Mouse (Mus musculus) kidney, embryonic 15.5 days (tissue): ENCODE measurements at regions not wholly inside any gene's neighbourhood (a gene's known extent, or its start where the extent isn't known, plus 50 kb on each side); places are given as distances from the start of the nearest gene placed in this dataset.
A peak's percentile ranks its signal among the peaks of the same experiment; 100 is the strongest.
"Not testable (repeated sequence)": the region's sequence is repeated elsewhere in the genome, so short reads cannot be mapped to it uniquely, and the experiment has no call there.

ENCODE experiments used
- ATAC-seq: fragments of 200-750 bp; cut with Nextera tagmentation; replicated peaks from 2 replicates; pipeline ENCODE4 v1.8.0; 2017; ENCODE audit warnings: moderate TSS enrichment; ENCODE audit not compliant: low FRiP score
- H3K27ac ChIP-seq: fragments of 300-500 bp; sonication (generic); 2 replicates; pipeline ENCODE4 v1.5.1; 2015; ENCODE audit warnings: mild to moderate bottlenecking, inconsistent platforms
- H3K27me3 ChIP-seq: fragments of 300-500 bp; sonication (generic); 2 replicates; pipeline ENCODE4 v1.6.1; 2015; ENCODE audit warnings: inconsistent platforms
- H3K36me3 ChIP-seq: fragments of 300-500 bp; sonication (generic); 2 replicates; pipeline ENCODE4 v1.6.1; 2015; ENCODE audit warnings: inconsistent platforms
- H3K4me1 ChIP-seq: fragments of 300-500 bp; sonication (generic); 2 replicates; pipeline ENCODE4 v1.6.1; 2015; ENCODE audit warnings: inconsistent platforms
- H3K4me2 ChIP-seq: fragments of 300-500 bp; sonication (generic); 2 replicates; pipeline ENCODE4 v1.6.1; 2015; ENCODE audit warnings: moderate library complexity, mild to moderate bottlenecking, inconsistent platforms
- H3K4me3 ChIP-seq: fragments of 300-500 bp; sonication (generic); replicated peaks from 2 replicates; pipeline ENCODE4 v1.5.1; 2015; ENCODE audit warnings: mild to moderate bottlenecking, inconsistent platforms
- H3K9ac ChIP-seq: fragments of 300-500 bp; sonication (generic); 2 replicates; pipeline ENCODE4 v1.6.1; 2015; ENCODE audit warnings: mild to moderate bottlenecking, inconsistent platforms
- H3K9me3 ChIP-seq: fragments of 300-500 bp; sonication (generic); replicated peaks from 2 replicates; pipeline ENCODE4 v1.6.1; 2016; ENCODE audit warnings: inconsistent platforms
- WGBS: fragments of 180-500 bp; shearing (Covaris S2); methylation state at CpG from one replicate; pipeline ENCODE4 v1.1.7; 2015; ENCODE audit warnings: mixed read lengths; 5-methylcytosine and 5-hydroxymethylcytosine counted together

DNA sequence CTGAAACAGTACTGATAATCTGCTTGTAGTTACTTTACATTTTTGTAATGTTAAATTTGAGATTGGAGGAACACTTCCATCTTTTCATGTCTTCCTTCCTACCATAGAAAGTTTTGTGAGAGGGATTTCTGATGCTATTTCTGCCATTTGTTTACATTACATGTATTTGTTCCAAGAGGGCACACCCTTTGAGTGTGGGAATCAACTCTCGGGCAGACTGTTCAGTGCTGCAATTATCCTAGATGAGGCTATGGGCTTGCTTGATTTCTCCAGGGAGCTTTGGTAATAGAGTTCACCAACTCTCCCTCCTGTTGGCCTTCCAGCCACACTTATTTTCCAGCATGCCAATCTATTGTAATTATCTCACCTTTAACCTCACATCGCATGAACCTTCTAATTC lies 52.4 kb downstream of the Gm13691 start:
- no peak overlapping the region for H3K4me2 ChIP-seq
- no peaks in the 10 kb centered on the region for H3K36me3 ChIP-seq
- H3K27me3 ChIP-seq: no peaks in the 10 kb centered on the region
- H3K4me3 ChIP-seq: no peak overlapping the region
- 58% methylated on average over 2 of the region's 2 CpGs for WGBS
- no peak for ATAC-seq
- no peaks in the 10 kb centered on the region for H3K9me3 ChIP-seq
- H3K4me1 ChIP-seq: no peaks in the 10 kb centered on the region
- H3K9ac ChIP-seq: no peak overlapping the region
- H3K27ac ChIP-seq: no peak overlapping the region

DNA sequence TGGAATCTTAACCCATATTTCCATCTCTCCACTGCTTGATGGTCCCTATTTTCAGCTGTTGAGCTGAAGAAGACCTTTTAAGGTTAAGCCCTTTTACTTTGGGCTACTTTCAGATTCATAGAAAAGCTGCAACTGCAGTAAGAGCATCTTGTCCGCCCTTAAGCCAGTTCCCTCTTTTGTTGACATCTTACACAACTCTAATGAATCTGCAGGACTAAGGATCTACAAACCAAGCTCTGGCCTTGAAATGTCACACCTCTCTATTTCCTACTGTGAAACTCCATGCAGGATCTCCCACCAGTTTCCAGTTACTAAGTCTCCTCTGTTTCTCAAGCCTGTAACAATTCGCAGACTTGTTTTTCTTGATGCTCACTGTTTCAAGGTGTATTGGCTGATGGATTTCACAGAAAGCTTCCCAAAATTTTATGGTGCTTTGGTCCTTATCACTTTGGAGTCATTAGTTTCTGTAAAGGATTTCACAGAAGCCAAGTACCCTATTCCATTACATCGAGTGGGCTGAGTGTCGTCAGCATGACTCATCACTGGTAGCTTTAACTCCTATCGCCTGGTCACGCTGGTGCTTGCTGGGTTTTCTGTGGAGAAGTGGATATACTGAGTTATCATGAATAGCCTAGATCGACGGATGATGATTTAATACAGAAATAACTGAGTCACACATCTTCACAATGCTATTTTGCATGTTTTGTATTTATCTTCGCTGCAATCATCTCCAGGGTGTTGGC lies 58.2 kb downstream of the Gm13691 start:
- no peak overlapping the region for H3K4me3 ChIP-seq
- no peak overlapping the region for H3K27ac ChIP-seq
- no peaks in the 10 kb centered on the region for H3K36me3 ChIP-seq
- no peak for ATAC-seq
- no peaks in the 10 kb centered on the region for H3K4me1 ChIP-seq
- no peaks in the 10 kb centered on the region for H3K27me3 ChIP-seq
- no peaks in the 10 kb centered on the region for H3K9me3 ChIP-seq
- 85% methylated on average over 9 of the region's 9 CpGs for WGBS
- H3K4me2 ChIP-seq: no peak overlapping the region
- H3K9ac ChIP-seq: no peak overlapping the region

DNA sequence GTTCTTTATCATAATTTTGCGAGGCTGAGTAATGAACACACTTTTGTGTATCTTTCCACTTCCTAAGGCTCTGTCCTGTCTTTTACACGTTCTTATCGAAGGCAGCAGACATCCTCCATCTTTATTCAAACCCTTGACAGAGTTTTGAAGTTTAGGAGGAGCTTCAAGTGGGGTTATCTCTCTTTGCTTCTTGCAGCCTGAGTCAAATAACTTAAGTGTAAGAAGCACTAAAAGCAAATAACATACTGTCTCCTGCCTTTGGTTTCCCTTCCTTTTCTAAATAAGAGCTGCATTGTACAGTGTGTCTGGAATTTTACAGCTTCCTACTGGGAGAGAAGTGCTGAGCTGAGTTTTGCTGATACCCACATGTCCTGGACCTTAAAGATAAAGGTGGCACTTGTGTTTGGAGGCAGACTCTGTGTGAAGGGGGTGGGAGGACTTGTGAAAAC lies 61.6 kb downstream of the Gm13691 start:
- WGBS: 64% methylated on average over 3 of the region's 3 CpGs
- Histone ChIP-seq H3K4me2 (no peak overlapping the region), H3K9me3 (no peaks in the 10 kb centered on the region), H3K27ac (peak overlapping the region; percentile 32; the same call in 1 of the 2 replicates), H3K36me3 (no peaks in the 10 kb centered on the region), H3K4me1 (no peaks in the 10 kb centered on the region), H3K9ac (no peak overlapping the region), H3K27me3 (no peaks in the 10 kb centered on the region), H3K4me3 (no peak overlapping the region)
- ATAC-seq: peak; percentile 85

DNA sequence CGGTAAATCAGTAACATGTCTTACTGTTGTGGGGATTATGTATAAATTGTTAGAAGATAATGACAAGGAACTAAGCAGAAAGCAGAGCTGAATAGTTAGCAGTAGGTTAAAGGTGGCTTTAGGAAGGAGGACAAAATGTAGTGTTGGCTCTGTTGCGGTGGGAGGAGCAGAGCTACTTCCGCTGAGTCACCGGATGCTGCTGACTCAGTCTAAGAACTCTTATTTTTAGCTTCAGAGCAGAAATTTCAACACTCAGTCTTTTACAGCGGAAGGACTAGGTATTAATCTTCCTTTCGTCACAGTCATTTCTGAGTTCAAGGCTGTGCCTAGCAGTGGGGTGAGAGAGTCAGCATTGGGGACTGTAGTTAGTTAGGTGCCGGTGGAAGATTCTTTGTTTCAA lies 68.9 kb downstream of the Gm13691 start:
- no peak overlapping the region for H3K9ac ChIP-seq
- ATAC-seq: 0 out of 2 replicates have a peak, but pooled peaks have one; percentile 46
- H3K4me1 ChIP-seq: no peaks in the 10 kb centered on the region
- H3K27ac ChIP-seq: no peak overlapping the region
- H3K4me3 ChIP-seq: no peak overlapping the region
- H3K36me3 ChIP-seq: no peaks in the 10 kb centered on the region
- no peak overlapping the region for H3K4me2 ChIP-seq
- no peaks in the 10 kb centered on the region for H3K9me3 ChIP-seq
- H3K27me3 ChIP-seq: no peaks in the 10 kb centered on the region
- 77% methylated on average over 7 of the region's 7 CpGs for WGBS

DNA sequence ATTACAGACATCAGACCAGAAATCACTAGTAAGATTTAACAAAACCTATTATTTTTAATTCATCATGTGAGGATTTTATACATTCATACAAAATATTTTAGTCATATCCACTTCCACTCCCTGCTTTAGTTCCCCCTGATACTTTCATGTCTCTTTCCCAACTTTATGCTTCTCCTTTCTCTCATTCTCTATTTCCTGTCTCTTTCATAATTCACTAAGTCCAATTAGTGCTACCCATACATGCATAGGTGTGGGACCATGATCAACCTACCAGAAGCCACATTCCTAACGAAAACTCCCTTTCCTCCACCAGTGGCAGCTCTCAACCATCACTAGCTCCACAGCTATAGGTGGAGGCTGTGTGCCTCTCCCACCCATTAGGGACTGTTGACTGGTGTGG lies 70.9 kb downstream of the Gm13691 start:
- no peaks in the 10 kb centered on the region for H3K27me3 ChIP-seq
- 82% methylated on average over 1 of the region's 1 CpGs for WGBS

DNA sequence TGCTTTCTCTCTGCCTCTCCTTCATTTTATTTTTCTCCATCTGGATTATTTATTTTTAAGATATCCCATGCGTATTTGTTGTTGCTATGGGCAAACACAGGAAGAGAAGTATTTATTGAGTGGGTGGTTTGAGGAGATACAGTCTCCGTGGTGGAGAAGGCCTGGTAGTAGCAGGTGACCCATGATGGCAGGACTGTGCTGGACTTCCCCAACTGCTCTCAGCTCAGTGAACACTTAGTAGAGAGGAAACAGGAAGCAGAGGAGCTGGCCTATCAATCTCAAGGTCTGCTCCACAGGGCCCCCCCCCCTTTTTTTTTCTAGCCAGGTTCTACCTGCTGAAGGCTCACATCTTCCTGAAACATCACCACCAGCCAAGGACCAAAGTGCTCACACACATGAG lies 74.0 kb downstream of the Gm13691 start:
- WGBS: 69% methylated on average over 2 of the region's 2 CpGs
- Histone ChIP-seq H3K4me2 (no peak overlapping the region), H3K4me3 (no peak overlapping the region), H3K9me3 (no peaks in the 10 kb centered on the region), H3K4me1 (no peaks in the 10 kb centered on the region), H3K27ac (no peak overlapping the region), H3K36me3 (no peaks in the 10 kb centered on the region), H3K9ac (no peak overlapping the region), H3K27me3 (no peaks in the 10 kb centered on the region)
- ATAC-seq: no peak

More for the DNA sequence above, 70.9 kb downstream of the Gm13691 start:
- H3K27ac ChIP-seq: no peak overlapping the region
- no peak overlapping the region for H3K4me2 ChIP-seq
- ATAC-seq: no peak
- no peaks in the 10 kb centered on the region for H3K9me3 ChIP-seq
- H3K9ac ChIP-seq: no peak overlapping the region
- H3K4me1 ChIP-seq: no peaks in the 10 kb centered on the region
- H3K4me3 ChIP-seq: no peak overlapping the region
- no peaks in the 10 kb centered on the region for H3K36me3 ChIP-seq

DNA sequence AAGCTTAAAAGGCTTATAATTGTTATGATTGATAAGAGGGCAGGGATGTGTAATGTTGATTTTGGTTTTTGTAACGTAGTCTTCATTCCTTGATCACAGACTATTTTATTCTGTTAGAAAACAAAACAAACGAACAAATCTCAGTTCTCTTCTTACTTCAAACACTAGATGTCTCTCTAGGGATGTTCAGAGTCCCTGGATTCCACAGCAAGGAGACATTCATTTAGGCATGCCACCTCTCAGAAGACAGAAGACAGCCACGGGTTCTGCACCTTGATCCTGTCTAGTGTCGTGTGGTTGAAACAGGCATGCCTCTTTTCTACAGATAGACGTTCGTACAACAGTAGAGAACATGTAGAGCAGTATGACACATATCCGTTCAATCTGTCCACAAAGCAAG lies 74.7 kb downstream of the Gm13691 start:
- Histone ChIP-seq H3K9me3 (no peaks in the 10 kb centered on the region), H3K27me3 (no peaks in the 10 kb centered on the region), H3K9ac (no peak overlapping the region), H3K4me1 (no peaks in the 10 kb centered on the region), H3K4me3 (no peak overlapping the region), H3K27ac (no peak overlapping the region), H3K36me3 (no peaks in the 10 kb centered on the region), H3K4me2 (no peak overlapping the region)
- 51% methylated on average over 7 of the region's 7 CpGs for WGBS
- ATAC-seq: no peak

DNA sequence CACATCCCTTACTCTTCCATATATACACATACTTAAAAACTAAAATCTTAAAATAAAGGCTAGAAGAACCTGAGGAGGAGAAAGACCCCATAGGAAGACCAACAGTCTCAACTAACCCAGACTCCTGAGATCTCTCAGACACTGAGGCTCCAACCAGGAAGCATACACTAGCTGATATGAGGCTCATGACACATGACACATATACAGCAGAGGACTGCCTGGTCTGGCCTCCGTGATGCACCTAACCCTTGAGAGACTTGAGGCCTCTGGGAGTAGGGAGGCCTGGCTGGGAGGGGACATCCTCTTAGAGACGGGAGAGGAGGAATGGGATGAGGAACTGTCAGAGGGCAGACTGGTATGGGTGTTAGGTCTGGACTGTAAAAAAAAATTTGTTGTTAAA lies 75.4 kb downstream of the Gm13691 start:
- Histone ChIP-seq H3K27me3 (no peaks in the 10 kb centered on the region), H3K36me3 (no peaks in the 10 kb centered on the region), H3K9me3 (no peaks in the 10 kb centered on the region), H3K9ac (no peak overlapping the region), H3K4me1 (no peaks in the 10 kb centered on the region), H3K4me2 (no peak overlapping the region), H3K4me3 (no peak overlapping the region), H3K27ac (no peak overlapping the region)
- ATAC-seq: no peak
- WGBS: 78% methylated on average over 2 of the region's 2 CpGs

DNA sequence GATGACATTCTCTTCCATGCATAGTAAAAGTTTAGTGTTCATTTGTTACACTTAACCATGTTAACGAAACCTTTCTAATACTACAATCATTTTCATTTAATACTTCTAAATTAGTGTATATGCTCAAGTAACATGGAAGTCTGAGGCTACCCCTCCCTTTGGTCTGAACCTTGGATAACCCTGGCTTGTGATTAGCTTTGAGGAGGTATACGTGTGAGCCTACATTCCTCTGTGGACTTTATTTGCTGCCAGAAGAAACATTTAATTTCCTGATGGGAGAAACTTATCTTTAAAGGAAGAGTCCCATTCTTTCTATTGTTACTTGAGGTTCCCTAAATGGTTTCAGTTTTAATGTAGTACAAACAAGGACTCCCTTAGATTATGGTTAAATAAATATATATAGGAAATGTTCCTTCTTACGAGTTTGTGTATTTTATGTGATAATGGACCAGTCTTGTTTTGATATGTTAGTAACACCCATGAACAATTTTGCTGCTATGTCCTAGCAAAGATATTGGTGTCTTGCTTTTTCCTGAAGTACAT lies 75.9 kb downstream of the Gm13691 start:
- no peak overlapping the region for H3K4me3 ChIP-seq
- 75% methylated on average over 3 of the region's 3 CpGs for WGBS

DNA sequence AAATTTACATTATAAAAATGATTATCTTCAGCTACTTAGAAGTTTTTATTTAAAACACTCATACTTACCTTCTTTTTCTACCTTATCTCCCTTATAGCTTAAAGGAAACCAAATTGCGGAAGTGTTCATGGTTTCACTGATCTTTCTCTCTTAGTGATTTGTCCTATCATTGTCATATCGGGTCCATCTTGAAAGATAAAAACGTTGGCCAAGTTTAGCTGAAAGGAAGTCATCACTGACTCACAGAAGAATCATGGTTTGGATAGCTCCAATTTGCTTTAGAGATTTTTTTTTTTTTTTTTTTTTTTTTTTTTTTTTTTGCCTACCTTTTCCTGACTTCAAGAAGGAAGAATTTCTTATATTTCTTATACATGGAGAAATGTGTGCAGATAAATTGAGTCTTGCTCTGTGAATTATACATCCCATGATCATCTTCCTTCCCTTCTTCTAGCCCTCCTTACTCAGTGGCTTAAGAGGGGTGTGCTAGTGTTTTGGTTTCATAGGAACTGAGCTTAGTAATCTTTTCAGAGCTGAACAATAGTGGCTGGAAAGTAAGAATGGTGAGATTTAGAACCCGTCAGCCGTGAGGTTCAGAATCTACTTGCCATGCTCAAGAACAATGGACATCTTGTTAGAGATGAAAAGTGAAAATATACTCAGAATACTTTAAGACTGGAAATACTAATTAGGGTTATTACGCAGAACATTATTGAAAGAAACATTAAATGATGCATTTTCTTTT lies 76.6 kb downstream of the Gm13691 start:
- no peaks in the 10 kb centered on the region for H3K27me3 ChIP-seq
- no peaks in the 10 kb centered on the region for H3K9me3 ChIP-seq
- H3K27ac ChIP-seq: no peak overlapping the region
- 84% methylated on average over 6 of the region's 6 CpGs for WGBS
- H3K4me3 ChIP-seq: no peak overlapping the region
- no peaks in the 10 kb centered on the region for H3K36me3 ChIP-seq
- H3K9ac ChIP-seq: no peak overlapping the region
- no peak for ATAC-seq
- H3K4me1 ChIP-seq: no peaks in the 10 kb centered on the region
- no peak overlapping the region for H3K4me2 ChIP-seq

More for the DNA sequence above, 75.9 kb downstream of the Gm13691 start:
- no peaks in the 10 kb centered on the region for H3K27me3 ChIP-seq
- no peaks in the 10 kb centered on the region for H3K4me1 ChIP-seq
- no peak overlapping the region for H3K27ac ChIP-seq
- H3K36me3 ChIP-seq: no peaks in the 10 kb centered on the region
- no peak overlapping the region for H3K9ac ChIP-seq
- no peaks in the 10 kb centered on the region for H3K9me3 ChIP-seq
- H3K4me2 ChIP-seq: no peak overlapping the region
- no peak for ATAC-seq

DNA sequence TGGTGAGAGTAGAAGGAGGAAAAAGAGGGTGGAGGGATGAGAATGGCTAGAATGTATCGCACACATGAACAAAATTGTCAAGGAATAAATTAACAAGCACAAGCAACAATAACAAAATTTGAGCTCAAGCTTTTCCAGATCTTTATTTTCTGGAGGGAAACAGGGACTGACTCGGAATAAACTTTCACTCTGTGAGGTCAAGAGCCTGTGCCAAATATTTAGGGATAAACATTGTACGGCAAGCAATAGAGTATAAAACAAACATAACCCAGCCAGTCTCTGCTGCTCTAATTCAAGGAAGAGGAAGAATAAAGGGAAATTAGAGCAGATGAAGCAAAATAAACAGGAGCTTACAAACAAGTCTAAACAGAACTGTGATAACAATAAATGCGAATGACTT lies 78.3 kb downstream of the Gm13691 start:
- H3K27ac ChIP-seq: no peak overlapping the region

DNA sequence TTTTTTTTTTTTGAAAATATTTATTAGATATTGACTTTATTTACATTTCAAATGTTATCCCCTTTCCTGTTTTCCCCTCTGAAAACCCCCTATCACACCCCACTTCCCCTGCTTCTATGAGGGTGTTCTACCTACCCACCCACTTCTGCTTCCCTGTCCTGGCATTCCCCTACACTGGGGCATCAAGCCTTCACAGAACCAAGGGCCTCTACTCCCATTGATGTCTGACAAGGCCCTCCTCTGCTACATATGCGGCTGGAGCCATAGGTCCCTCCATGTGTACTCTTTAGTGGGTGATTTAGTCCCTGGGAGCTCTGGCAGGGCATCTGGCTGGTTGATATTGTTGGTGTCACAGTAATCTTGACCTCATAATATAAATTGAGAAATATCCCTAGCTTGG lies 79.1 kb downstream of the Gm13691 start:
- 67% methylated on average over 1 of the region's 1 CpGs for WGBS

More for the DNA sequence above, 78.3 kb downstream of the Gm13691 start:
- no peaks in the 10 kb centered on the region for H3K9me3 ChIP-seq
- no peak overlapping the region for H3K4me3 ChIP-seq
- H3K4me1 ChIP-seq: 0 out of 2 replicates have a peak, but pooled peaks cover 4% of the 10 kb centered on the region
- ATAC-seq: no peak
- no peak overlapping the region for H3K9ac ChIP-seq
- no peaks in the 10 kb centered on the region for H3K27me3 ChIP-seq
- H3K36me3 ChIP-seq: no peaks in the 10 kb centered on the region
- no peak overlapping the region for H3K4me2 ChIP-seq
- 74% methylated on average over 4 of the region's 4 CpGs for WGBS

More for the DNA sequence above, 79.1 kb downstream of the Gm13691 start:
- not testable (repeated sequence) for H3K27me3 ChIP-seq, H3K4me3 ChIP-seq, ATAC-seq, H3K27ac ChIP-seq, H3K4me2 ChIP-seq, H3K36me3 ChIP-seq, H3K9me3 ChIP-seq, H3K4me1 ChIP-seq, H3K9ac ChIP-seq
